Mouse (Mus musculus) adrenal gland, postnatal 0 days (tissue): ENCODE measurements around the gene Gm17174. TPM values are rescaled to one million over a fixed set of nuclear protein-coding genes. Genes with fewer than 3 reads are reported as not detected.

Experiments
- polyA plus RNA-seq: library from polyadenylated mRNA; unstranded; fragments of >200 nt; fragmentation: Nextera tagmentation; extraction: Ambion mirVana; gene quantifications from 2 replicates; pipeline ENCODE4 v1.2.1, GENCODE M21; 2015

Gm17174 gene
- not detected in 2 replicates for polyA plus RNA-seq

GRCm38 (mm10) chr14:51592039-51592438 is at the start of gene Gm17174:
Gene Gm17174 (minus strand): TSS chr14:51592139.

GRCm38 (mm10) chr14:51635566-51635965 is 43.6 kb upstream of the Gm17174 start, which contains the start of gene Gm4181:
Gene Gm4181 (minus strand): TSS chr14:51635666.

GRCm38 (mm10) chr14:51611210-51611609 is 19.3 kb upstream of the Gm17174 start, which contains the start of gene Gm17078:
Gene Gm17078 (minus strand): TSS chr14:51611310.

DNA sequence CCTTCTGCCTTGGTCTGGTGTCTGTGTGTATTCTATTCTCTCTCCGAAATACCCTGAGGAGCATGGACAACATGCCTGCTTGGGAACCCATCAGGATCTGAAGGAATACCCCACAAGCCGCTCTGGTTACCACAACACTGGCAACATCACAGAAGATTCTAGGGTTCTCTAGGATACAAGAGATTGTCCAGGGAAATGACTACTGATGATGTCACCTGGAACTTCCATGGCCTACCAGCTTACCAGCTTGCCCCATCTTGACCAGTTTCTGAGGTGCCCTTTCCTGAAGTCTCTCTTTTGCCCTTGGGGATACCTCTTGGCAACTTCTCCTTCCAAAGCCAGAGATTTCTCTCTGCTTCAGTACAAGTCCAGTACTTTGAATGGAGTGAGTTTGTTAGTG is 18.0 kb downstream of the Gm17174 start, which contains the start of gene Gm17175:
Gm17175 (minus strand) TSS at position 101 of the 400 bp plus-strand sequence.

DNA sequence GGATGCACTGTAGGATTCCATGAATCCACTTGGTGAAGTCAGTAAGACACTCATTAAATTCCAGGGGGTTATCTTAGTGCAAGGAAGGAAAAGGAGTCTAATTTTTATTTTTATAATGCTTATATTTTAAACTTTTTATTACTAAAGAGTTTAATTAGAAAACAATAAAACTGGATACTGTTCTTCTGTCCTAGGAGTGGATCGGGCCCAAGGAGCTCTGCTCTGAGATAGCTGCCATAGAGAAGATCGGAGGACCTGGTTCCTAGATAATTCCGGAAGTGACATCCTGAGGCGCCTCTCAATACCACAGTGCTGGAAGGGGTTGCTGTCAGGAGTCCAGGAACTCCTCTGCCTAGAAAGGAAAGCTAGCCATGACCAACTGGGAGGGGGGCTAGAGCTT is 39.4 kb downstream of the Gm17174 start, which contains the start of gene Gm5622:
Gm5622 (plus strand) TSS at position 301 of the 400 bp plus-strand sequence.

Other genes starting within 250 kb of the Gm17174 start
- gene Gm7247, start 230.4 kb downstream of the Gm17174 start, polyA plus RNA-seq, result not detected in 2 replicates
- gene Vmn2r88, start 181.3 kb downstream of the Gm17174 start, polyA plus RNA-seq, result not detected in 2 replicates
- gene Vmn2r89, start 140.3 kb downstream of the Gm17174 start, polyA plus RNA-seq, result 0.06 TPM in 1 of 2 replicates, not detected in the other
- not detected in 2 replicates for gene Gm5622, start 39.3 kb downstream of the Gm17174 start, polyA plus RNA-seq
- not detected in 2 replicates for gene Gm17175, start 18.1 kb downstream of the Gm17174 start, polyA plus RNA-seq
- not detected in 2 replicates for gene Gm17078, start 19.2 kb upstream of the Gm17174 start, polyA plus RNA-seq
- not detected in 2 replicates for gene Gm4181, start 43.5 kb upstream of the Gm17174 start, polyA plus RNA-seq
- not detected in 2 replicates for gene Gm17079, start 103.3 kb upstream of the Gm17174 start, polyA plus RNA-seq
- gene Gm5800, start 125.0 kb upstream of the Gm17174 start, polyA plus RNA-seq, result not detected in 2 replicates
- gene Ang4, start 181.5 kb upstream of the Gm17174 start, polyA plus RNA-seq, result 0.33 and 0.36 TPM in 2 replicates
- not detected in 2 replicates for gene AY358078, start 207.9 kb upstream of the Gm17174 start, polyA plus RNA-seq